Mouse (Mus musculus): ENCODE measurements around the gene Ndel1. TPM values are rescaled to one million over a fixed set of nuclear protein-coding genes. Genes with fewer than 3 reads are reported as not detected.
"Not testable (repeated sequence)": the region's sequence is repeated elsewhere in the genome, so short reads cannot be mapped to it uniquely, and the experiment has no call there.

The Ndel1 gene
- polyA plus RNA-seq, 3 experiments from 2014 or later, result 30.8 to 36.0 (median 32.1) TPM

GRCm38 (mm10) chr11:68850862-68851261, 20.8 kb downstream of the Ndel1 start:
- no peak for ATAC-seq

GRCm38 (mm10) chr11:68839606-68840005, 32.1 kb downstream of the Ndel1 start:
- no peak for ATAC-seq

DNA sequence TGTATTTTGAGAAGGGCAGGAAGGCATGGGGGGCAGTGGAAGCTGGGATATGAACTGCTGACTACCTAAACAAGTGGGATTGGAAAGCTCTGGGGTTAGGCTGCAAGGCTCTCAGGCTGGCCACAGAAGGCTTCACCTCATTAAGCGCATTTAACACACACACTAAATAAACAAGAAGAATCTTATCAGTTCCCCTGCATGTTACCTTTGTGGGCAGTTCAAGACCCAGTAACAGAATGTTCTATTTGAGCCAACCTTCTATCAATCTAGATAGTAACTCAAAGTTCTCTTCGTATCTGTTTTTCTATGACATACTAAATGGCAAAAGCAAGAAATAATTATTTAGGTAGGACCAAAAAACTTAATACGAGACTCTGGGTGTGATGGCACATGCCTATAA, 36.6 kb downstream of the Ndel1 start:
- no peak for ATAC-seq

GRCm38 (mm10) chr11:68833593-68833992, 38.1 kb downstream of the Ndel1 start:
- no peak for ATAC-seq

DNA sequence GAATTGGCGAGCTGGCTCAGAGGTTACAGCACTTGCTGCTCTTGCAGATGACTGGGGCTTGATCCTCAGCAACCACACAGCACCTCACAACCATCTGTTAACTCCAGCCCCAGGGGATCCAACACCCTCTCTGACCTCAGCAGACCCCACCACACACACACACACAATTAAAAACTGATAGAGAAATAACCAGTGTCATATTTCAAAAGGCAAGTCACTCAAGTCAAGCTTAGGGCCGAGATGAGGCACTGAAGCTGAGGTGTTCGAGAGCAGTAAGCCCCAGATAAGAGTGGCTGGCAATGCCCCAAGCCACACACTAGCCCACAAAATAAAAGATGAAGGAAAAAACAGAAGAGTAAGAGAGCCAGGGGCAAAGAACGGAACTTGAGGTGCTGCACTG, 38.9 kb downstream of the Ndel1 start:
- no peak for ATAC-seq

DNA sequence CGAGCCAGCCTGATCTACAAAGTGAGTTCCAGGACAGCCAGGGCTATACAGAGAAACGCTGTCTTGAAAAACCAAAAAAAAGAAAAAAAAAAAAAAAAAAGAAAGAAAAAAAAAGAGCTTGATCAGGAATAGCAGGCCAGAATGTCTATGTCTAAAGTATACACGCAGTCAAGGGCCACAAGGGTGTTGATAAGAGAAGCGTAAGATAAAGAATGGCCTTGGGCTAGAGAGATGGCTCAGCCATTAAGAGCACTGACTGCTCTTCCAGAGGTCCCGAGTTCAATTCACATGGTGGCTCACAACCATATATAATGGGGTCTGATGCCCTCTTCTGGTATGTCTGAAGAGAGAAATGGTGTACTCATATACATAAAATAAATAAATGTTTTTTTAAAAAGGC, 40.1 kb downstream of the Ndel1 start:
- not testable (repeated sequence) for ATAC-seq

- no peak for ATAC-seq
Observed at GRCm38 (mm10) chr11:68826735-68827134, 44.9 kb downstream of the Ndel1 start.

- ATAC-seq, result no peak
Observed at GRCm38 (mm10) chr11:68822326-68822725, 49.3 kb downstream of the Ndel1 start.

DNA sequence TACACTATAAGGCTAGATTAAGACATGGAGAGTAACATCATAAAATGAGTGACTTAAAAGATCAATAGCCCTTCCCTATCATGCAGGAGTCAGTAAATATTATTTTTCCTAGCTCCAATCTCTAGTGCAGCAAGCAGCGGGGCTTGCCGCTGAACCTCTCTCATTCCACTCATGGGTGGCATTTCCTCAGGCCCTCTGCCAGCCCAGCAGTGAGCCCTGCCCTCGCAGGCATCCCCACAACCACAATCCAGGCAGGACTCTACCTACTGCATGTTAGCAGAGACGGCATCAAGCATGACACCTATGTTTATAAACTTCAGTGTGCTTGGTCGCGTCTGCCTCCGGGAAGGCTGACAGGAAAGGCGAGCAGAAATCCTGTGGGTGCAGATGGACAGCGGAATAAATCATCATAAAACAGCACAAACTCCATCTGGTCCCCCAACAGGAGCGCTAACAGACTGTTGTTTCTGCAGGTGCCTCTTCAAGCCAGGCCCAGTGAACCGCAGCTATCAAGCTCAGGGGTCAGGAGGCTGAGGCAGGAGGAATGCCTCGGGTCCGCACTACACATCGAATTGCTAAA, 52.3 kb downstream of the Ndel1 start:
- ATAC-seq, result no peak

GRCm38 (mm10) chr11:68818416-68818815, 53.2 kb downstream of the Ndel1 start:
- ATAC-seq, result no peak

- ATAC-seq, result no peak
Observed at GRCm38 (mm10) chr11:68811881-68812577, 59.6 kb downstream of the Ndel1 start.

DNA sequence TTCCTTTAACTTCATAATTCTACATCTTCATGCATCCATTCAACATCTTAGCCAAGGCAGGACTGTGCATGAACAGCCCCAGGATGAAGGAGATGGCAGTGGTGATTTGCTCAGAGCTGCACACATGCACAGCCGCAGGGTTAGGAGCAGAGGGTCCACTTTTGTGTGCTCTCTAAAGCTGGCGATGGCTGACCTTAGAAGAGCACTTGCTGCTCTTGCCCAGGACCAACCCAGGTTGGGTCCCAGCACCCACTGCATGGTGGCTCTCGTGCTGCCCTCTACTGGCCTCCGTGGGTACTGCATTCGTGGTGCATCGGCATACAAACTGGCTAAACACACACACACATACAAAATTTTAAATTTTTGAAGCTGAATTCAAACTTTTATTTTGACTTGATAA, 63.9 kb downstream of the Ndel1 start:
- no peak for ATAC-seq

DNA sequence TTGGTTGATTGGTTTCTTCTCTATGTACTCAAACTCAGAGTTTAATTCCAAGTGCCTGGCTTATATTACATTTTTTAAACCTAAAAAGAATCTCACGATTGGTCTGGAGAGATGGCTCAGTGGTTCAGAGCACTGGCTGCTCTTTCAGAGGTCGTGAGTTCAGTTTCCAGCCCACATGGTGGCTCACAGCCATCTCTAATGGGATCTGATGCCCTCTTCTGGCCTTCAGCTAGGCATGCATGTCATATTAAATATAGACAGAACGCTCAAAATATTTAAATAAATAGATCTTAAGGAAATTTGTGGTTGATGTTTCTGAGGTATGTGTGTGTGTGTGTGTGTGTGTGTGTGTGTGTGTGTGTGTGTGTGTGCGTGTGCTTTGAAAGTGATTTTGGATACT, 66.5 kb downstream of the Ndel1 start:
- no peak for ATAC-seq

- ATAC-seq, result no peak
Observed at GRCm38 (mm10) chr11:68798258-68798657, 73.4 kb downstream of the Ndel1 start.

DNA sequence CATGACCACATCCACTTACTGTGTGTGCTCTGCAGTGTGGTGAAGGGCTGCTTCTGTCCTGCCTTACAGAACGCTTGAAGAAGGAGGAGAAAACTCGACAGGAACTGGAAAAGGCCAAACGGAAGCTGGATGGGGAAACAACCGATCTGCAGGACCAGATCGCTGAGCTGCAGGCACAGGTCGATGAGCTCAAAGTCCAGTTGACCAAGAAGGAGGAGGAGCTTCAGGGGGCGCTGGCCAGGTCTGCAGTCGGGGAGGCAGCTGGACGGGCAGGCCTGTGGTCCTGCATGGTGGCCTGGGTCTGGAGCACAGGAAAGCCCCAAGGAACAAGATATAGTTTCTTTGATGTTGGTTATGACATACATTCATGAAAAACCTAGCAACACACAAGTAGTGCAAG, 79.9 kb downstream of the Ndel1 start:
- ATAC-seq, result no peak

GRCm38 (mm10) chr11:68790720-68791119, 80.9 kb downstream of the Ndel1 start:
- ATAC-seq, result no peak

DNA sequence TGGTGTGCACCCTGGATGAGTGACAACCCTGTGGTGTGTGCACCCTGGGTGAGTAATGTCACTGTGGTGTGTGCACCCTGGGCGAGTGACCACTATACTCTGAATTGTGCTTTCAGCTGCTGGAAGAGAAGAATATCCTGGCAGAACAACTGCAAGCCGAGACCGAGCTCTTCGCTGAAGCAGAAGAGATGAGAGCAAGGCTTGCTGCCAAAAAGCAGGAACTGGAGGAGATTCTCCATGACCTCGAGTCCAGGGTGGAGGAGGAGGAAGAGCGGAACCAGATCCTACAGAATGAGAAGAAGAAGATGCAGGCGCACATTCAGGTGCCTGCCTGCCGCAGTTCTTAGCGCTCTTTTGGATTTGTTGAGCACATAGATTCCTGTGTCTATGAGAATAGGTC, 84.4 kb downstream of the Ndel1 start:
- ATAC-seq, result no peak

DNA sequence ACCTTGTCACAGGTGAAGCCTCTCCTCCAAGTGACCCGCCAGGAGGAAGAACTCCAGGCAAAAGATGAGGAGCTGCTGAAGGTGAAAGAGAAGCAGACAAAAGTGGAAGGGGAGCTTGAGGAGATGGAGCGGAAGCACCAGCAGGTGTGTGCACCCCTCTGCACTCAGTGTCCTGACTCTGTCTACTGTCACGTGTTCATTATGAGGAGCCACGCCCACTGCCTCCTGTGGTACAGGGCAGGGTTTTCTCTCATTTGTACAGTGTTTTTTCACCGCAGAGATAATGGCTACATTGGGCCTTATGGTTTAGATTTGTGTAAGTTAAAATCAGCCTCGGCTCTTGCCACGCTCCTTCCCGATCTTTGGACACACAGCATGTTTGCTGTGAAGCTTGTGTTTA, 85.8 kb downstream of the Ndel1 start:
- ATAC-seq, result no peak

GRCm38 (mm10) chr11:68782336-68782735, 89.3 kb downstream of the Ndel1 start:
- ATAC-seq, result no peak

DNA sequence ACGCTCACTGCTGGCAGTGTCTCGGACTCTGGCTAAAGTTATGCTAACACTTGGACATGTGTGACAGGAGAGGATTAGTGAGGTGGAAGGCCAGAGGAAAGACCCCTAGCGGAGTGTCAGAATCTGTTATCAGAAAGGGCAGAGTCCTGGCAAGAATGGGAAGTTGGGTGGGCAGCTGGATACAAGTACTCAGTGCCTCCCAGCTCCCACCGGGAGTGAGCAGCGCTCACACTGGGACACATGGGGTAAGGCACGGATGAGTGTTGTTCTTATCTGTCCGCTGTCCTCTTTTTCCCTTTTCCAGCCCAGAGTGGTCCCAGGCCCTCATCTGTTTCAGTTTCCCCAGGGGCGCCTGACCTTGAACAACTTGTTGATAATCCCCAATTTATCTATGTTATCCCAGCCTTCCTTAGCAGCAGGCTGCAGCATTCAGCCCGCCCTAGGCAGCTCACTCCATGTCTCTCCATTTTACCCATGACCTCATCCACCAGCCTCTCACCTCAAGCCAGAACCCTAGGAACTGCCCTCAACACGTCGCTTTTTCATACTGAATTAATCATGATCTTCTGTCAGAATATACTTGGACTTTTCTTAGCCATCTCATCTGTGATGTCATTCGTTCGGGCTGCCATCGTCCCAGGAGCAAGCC, 91.1 kb downstream of the Ndel1 start:
- ATAC-seq, result no peak

DNA sequence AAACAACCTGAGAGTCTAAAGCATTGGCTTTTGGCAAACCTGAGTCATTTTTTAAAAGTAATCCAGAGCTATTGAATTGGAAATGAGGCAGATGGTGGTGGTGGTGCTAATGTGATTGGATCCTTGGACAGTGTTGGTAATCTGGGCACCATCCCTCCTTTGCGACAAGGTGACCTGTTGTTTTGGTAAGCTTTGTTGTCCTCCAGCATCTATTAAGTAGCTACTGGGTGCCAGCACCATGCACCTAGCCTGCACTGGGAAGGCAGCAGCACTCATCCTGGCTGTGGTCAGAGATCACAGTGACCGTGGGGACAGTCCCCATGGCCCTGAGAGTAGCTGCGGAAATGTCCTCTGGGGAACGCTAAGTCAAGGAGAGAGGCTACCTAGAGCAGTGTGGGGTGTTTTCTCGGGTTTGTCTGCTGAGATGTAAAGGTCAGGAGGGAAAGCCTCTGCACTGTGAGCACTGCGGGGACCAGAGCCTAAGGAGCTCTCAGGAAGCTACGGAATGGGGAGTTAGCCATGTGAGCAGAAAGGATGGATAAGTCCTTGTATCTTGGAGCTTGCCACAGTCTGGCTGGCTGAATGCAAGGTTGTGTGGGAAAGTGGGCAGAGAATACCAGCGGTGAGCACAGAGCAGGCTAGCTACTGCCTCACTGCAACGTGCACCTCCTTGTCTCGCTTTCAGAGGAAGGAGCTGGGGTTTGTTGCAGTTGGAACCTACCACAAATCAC, 91.8 kb downstream of the Ndel1 start:
- no peak for ATAC-seq

DNA sequence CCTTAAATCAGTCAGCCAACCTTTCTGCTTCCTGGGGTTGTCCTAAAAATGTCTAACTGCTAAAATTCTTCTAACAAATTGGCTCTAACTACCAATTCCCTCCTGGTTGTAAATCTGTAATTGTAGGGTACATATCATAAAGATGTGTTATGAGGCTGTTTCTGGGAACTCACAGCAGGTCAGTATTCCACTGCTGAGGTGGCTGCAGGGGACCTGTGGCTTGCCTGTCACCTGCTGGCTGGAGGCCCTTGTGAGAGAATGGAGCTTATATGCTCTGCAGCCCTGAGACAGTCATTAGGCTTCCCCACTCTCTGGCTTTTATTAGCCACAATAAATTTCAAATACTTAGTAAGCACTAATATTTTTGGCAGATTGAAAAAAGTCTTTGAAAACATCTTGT, 92.8 kb downstream of the Ndel1 start:
- ATAC-seq, result no peak

DNA sequence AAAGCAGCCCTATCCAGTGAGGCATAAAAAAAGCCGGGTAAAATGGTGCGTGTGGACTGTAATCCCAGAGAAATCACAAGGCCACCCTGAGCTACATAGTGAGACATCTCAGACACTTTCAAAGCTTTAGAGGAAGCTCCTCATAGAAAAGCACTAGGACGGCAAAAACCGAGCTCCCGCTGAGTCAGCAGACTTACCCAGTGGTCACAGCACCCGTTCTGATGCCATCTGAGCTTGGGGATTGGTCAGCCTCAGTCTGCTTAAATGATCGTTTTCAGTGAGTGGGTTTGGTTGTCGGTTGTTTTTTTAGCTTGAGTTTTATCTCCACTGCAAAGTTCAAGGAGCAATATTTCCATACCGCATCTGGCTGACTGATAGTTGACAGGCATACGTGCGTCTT, 93.7 kb downstream of the Ndel1 start:
- no peak for ATAC-seq
